Mouse (Mus musculus) neural tube, embryonic 11.5 days (tissue): ENCODE measurements around the gene Nqo1. TPM values are rescaled to one million over a fixed set of nuclear protein-coding genes. Genes with fewer than 3 reads are reported as not detected.
A peak's percentile ranks its signal among the peaks of the same experiment; 100 is the strongest.

Experiments used
- ATAC-seq: fragments of 200-750 bp; cut with Nextera tagmentation; 2 replicates; pipeline ENCODE4 v1.8.0; 2017; ENCODE audit warnings: moderate number of reproducible peaks, mild to moderate bottlenecking, moderate TSS enrichment, moderate library complexity; ENCODE audit not compliant: insufficient read depth, low FRiP score, low TSS enrichment
- DNase-seq: peaks from one replicate; pipeline ENCODE4 v3.0.0-alpha.2; 2015; ENCODE audit warnings: low spot score
- H3K27ac ChIP-seq: fragments of 300-500 bp; sonication (generic); 2 replicates; pipeline ENCODE4 v1.5.1; 2014; ENCODE audit warnings: low read depth, mild to moderate bottlenecking, low read length
- H3K27me3 ChIP-seq: fragments of 300-500 bp; sonication (generic); 2 replicates; pipeline ENCODE4 v1.6.1; 2014; ENCODE audit warnings: mild to moderate bottlenecking, low read length, mixed read lengths; ENCODE audit not compliant: control insufficient read depth, insufficient read depth
- H3K36me3 ChIP-seq: fragments of 300-500 bp; sonication (generic); 2 replicates; pipeline ENCODE4 v1.6.1; 2014; ENCODE audit warnings: mild to moderate bottlenecking, low read length, moderate library complexity, mixed read lengths; ENCODE audit not compliant: control insufficient read depth, insufficient read depth
- H3K4me1 ChIP-seq: fragments of 300-500 bp; sonication (generic); 2 replicates; pipeline ENCODE4 v1.6.1; 2014; ENCODE audit warnings: low read length, mixed read lengths; ENCODE audit not compliant: control insufficient read depth, insufficient read depth
- H3K4me2 ChIP-seq: fragments of 300-500 bp; sonication (generic); 2 replicates; pipeline ENCODE4 v1.6.1; 2014; ENCODE audit warnings: low read depth, mild to moderate bottlenecking, moderate library complexity
- H3K4me3 ChIP-seq: fragments of 300-500 bp; sonication (generic); 2 replicates; pipeline ENCODE4 v1.5.1; 2014; ENCODE audit warnings: low read depth, low read length
- H3K9ac ChIP-seq: fragments of 300-500 bp; sonication (generic); 2 replicates; pipeline ENCODE4 v1.6.1; 2014; ENCODE audit warnings: mild to moderate bottlenecking, low read length
- H3K9me3 ChIP-seq: fragments of 300-500 bp; sonication (generic); 2 replicates; pipeline ENCODE4 v1.6.1; 2016; ENCODE audit warnings: low read length; ENCODE audit not compliant: control insufficient read depth
- WGBS: fragments of 180-500 bp; shearing (Covaris S2); extraction: QIAGEN DNeasy Blood & Tissue Kit; methylation state at CpG from one replicate; pipeline ENCODE4 v1.1.7; 2014; 5-methylcytosine and 5-hydroxymethylcytosine counted together
- polyA plus RNA-seq: library from polyadenylated mRNA; unstranded; fragments of >200 nt; fragmentation: Nextera tagmentation; extraction: Ambion mirVana; gene quantifications from 2 replicates; pipeline ENCODE4 v1.2.1, GENCODE M21; 2014

Gene Nqo1
- polyA plus RNA-seq, 1 experiment from 2014 or later: 5.1 TPM

- H3K4me1 ChIP-seq: no peaks in the 10 kb centered on the region
- H3K27me3 ChIP-seq: no peaks in the 10 kb centered on the region
- DNase-seq (no peak), ATAC-seq (no peak)
- H3K4me2 ChIP-seq: no peak overlapping the region
- H3K4me3 ChIP-seq: no peak overlapping the region
- no peaks in the 10 kb centered on the region for H3K36me3 ChIP-seq
- no peak overlapping the region for H3K27ac ChIP-seq
- no peak overlapping the region for H3K9ac ChIP-seq
- no peaks in the 10 kb centered on the region for H3K9me3 ChIP-seq
- WGBS: 87% methylated on average over 10 of the region's 10 CpGs
These were observed 6.8 kb downstream of the Nqo1 start for GRCm38 (mm10) chr8:107396106-107396670.

GRCm38 (mm10) chr8:107395397-107395796 lies 7.6 kb downstream of the Nqo1 start:
- no peak for ATAC-seq
- Histone ChIP-seq H3K4me3 (no peak overlapping the region), H3K27ac (no peak overlapping the region), H3K9ac (no peak overlapping the region), H3K9me3 (no peaks in the 10 kb centered on the region), H3K4me2 (no peak overlapping the region), H3K27me3 (no peaks in the 10 kb centered on the region), H3K4me1 (no peaks in the 10 kb centered on the region), H3K36me3 (no peaks in the 10 kb centered on the region)
- no peak for DNase-seq

DNA sequence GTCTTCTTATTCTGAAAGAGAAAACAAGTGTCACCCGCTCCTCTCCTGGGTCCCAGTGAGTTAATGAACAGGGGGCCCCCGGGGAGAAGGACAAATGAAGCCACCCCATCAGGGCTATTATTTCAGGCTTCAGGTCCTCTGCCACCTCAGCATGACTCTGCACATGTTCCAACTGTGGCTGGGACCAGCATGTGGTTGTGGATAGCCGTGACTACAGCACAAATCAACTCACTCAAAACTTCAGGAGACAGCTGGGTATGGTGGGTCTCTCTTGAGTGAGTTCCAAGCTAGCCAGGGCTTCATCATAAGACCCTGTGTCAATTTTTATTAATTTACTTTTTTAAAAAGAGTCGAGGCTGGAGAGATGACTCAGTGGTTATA lies 11.9 kb downstream of the Nqo1 start:
- no peaks in the 10 kb centered on the region for H3K36me3 ChIP-seq
- H3K4me2 ChIP-seq: no peak overlapping the region
- 72% methylated on average over 4 of the region's 4 CpGs for WGBS
- no peaks in the 10 kb centered on the region for H3K4me1 ChIP-seq
- H3K9me3 ChIP-seq: no peaks in the 10 kb centered on the region
- no peak overlapping the region for H3K27ac ChIP-seq
- ATAC-seq (no peak), DNase-seq (no peak)
- no peaks in the 10 kb centered on the region for H3K27me3 ChIP-seq
- H3K9ac ChIP-seq: no peak overlapping the region
- H3K4me3 ChIP-seq: no peak overlapping the region

GRCm38 (mm10) chr8:107390476-107391135 lies 12.4 kb downstream of the Nqo1 start:
- no peak overlapping the region for H3K4me3 ChIP-seq
- H3K27me3 ChIP-seq: no peaks in the 10 kb centered on the region
- H3K9ac ChIP-seq: no peak overlapping the region
- H3K27ac ChIP-seq: no peak overlapping the region
- H3K4me2 ChIP-seq: no peak overlapping the region
- no peaks in the 10 kb centered on the region for H3K9me3 ChIP-seq
- no peaks in the 10 kb centered on the region for H3K4me1 ChIP-seq
- ATAC-seq (no peak), DNase-seq (no peak)
- WGBS: 89% methylated on average over 16 of the region's 16 CpGs
- H3K36me3 ChIP-seq: no peaks in the 10 kb centered on the region

- Histone ChIP-seq H3K4me1 (no peaks in the 10 kb centered on the region), H3K27ac (no peak overlapping the region), H3K4me2 (no peak overlapping the region), H3K9me3 (no peaks in the 10 kb centered on the region), H3K9ac (no peak overlapping the region), H3K36me3 (no peaks in the 10 kb centered on the region), H3K4me3 (no peak overlapping the region), H3K27me3 (no peaks in the 10 kb centered on the region)
- DNase-seq (no peak), ATAC-seq (no peak)
- WGBS: 89% methylated on average over 8 of the region's 8 CpGs
These were observed 13.4 kb downstream of the Nqo1 start for GRCm38 (mm10) chr8:107389557-107389956.

DNA sequence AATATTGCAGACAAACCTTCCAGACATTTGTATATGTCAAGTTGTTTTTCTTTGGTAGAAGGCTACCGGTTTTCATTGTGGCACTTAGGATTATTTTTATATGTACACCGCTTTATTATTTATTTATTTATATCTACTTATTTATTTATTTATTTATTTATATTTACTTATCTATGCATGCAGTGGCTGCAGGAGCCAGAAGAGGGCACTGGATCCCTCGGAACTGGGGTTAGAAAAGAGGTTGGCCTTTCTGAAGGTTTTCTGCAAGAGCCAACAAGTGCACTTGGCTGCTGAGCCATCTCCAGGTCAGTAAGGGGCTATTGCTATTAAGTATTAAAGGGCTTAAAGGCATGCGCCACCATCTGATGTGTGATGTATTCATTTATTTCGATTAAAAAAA lies 15.1 kb downstream of the Nqo1 start:
- Histone ChIP-seq H3K27ac (no peak overlapping the region), H3K27me3 (no peaks in the 10 kb centered on the region), H3K4me3 (no peak overlapping the region), H3K4me1 (no peaks in the 10 kb centered on the region), H3K9me3 (no peaks in the 10 kb centered on the region), H3K9ac (no peak overlapping the region), H3K4me2 (no peak overlapping the region), H3K36me3 (no peaks in the 10 kb centered on the region)
- ATAC-seq (no peak), DNase-seq (peak; percentile 43)
- WGBS: 67% methylated on average over 5 of the region's 5 CpGs

DNA sequence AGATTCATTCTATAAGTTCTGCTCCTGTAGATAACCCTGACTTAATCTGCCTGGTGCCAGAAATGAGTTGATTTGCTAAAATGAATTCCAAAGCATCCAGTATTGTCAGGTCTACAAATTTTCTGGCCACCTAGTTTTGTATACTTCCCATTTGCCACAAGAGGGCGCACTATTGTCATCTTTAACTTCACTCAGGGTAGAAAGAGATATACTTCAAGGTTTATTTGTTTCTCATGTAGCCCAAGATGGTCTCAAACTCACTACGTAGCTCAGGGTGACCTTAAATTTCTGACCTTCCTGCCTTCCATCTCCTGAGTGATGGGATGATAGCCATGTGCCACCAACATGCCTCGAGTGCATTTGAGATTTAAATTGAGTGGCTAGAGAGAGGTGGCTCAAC lies 16.4 kb downstream of the Nqo1 start:
- no peak overlapping the region for H3K27ac ChIP-seq
- no peak overlapping the region for H3K4me2 ChIP-seq
- H3K9ac ChIP-seq: no peak overlapping the region
- H3K4me1 ChIP-seq: no peaks in the 10 kb centered on the region
- DNase-seq (peak; percentile 17), ATAC-seq (no peak)
- no peaks in the 10 kb centered on the region for H3K36me3 ChIP-seq
- H3K4me3 ChIP-seq: no peak overlapping the region
- no peaks in the 10 kb centered on the region for H3K9me3 ChIP-seq
- no peaks in the 10 kb centered on the region for H3K27me3 ChIP-seq
- 33% methylated on average over 3 of the region's 3 CpGs for WGBS

- Histone ChIP-seq H3K9ac (no peak overlapping the region), H3K27me3 (no peaks in the 10 kb centered on the region), H3K4me2 (no peak overlapping the region), H3K9me3 (no peaks in the 10 kb centered on the region), H3K4me3 (no peak overlapping the region), H3K36me3 (no peaks in the 10 kb centered on the region), H3K27ac (no peak overlapping the region), H3K4me1 (no peaks in the 10 kb centered on the region)
- WGBS: 67% methylated on average over 5 of the region's 5 CpGs
- DNase-seq (no peak), ATAC-seq (no peak)
These were observed 16.8 kb downstream of the Nqo1 start for GRCm38 (mm10) chr8:107386171-107386570.

DNA sequence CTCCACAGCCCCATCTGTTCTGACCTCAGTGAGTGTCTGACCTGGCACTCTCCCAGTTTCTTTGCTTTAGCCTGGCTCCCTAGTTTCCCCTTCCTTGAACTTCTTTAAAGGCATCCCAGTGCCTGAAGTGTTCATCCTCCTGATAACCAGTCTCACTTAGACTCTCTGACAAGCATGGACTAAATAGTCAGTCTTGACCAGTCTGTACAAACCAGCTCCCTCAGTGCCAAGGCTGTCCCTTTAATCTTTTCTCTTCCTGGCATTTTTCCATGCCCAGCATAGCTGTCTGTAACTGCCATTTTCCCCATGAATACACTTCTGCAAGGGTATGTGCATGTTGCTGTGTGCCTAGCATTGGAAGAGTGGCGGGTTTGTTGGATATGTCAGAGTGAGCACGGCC lies 17.9 kb downstream of the Nqo1 start:
- Histone ChIP-seq H3K9me3 (no peaks in the 10 kb centered on the region), H3K4me1 (no peaks in the 10 kb centered on the region), H3K27ac (no peak overlapping the region), H3K9ac (no peak overlapping the region), H3K36me3 (no peaks in the 10 kb centered on the region), H3K4me2 (no peak overlapping the region), H3K27me3 (no peaks in the 10 kb centered on the region), H3K4me3 (no peak overlapping the region)
- WGBS: 87% methylated on average over 2 of the region's 2 CpGs
- ATAC-seq: no peak
- DNase-seq: no peak
